Mouse (Mus musculus) urinary bladder, adult 18-20 months (tissue): ENCODE measurements around the gene Vps39.
A peak's percentile ranks its signal among the peaks of the same experiment; 100 is the strongest.

Experiments
- DNase-seq, 2 experiments: peaks; one replicate each; pipeline ENCODE4 v3.0.0; 2022; ENCODE audit warnings: low spot score in 2 of 2, mixed read lengths in 2 of 2

Vps39 gene

GRCm38 (mm10) chr2:120352682-120353646 lies at the start of gene Vps39:
Gene Vps39 (minus strand): TSS chr2:120353137.
- peak; percentile 79 to 87 for DNase-seq

DNA sequence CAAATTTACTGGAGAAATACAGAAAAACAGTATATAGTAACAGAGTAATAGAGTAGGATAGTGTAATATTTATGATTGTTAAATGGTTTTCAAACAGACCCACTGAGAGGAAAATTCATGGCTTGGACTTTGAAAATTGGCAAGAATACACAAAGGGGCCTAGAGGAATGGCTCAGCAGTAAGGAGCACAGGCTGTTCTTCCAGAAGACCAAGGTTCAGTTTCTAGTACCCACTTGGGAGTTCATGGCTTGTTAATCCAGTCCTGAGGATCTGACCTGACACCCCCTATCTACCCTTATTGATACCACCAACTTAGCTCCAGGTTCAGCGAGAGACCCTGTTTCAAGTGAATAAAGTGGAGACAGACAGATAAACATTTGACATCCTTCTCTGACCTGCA lies 45.0 kb upstream of the Vps39 start:
- DNase-seq, result no peak

- no peak for DNase-seq
Measured at GRCm38 (mm10) chr2:120392406-120392805, 39.5 kb upstream of the Vps39 start.

DNA sequence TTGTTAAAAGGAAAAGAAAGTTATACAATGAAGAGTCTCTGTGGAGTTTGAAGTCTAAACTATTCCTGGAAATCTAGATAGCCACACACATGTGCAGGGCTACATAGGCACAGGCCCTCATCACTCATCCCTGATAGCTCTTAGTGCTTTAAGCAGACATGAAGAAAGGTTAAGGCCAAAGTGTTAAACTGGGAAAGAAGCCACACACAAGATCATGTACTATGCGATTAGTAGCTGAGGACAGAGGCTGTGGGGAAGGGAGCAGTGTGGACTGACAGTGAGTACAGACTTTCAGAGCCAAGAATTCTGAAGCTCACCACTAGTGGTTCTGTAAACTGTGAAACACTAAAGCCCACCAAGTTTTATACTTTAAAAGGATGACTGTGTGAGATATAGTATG lies 38.0 kb upstream of the Vps39 start:
- no peak for DNase-seq

DNA sequence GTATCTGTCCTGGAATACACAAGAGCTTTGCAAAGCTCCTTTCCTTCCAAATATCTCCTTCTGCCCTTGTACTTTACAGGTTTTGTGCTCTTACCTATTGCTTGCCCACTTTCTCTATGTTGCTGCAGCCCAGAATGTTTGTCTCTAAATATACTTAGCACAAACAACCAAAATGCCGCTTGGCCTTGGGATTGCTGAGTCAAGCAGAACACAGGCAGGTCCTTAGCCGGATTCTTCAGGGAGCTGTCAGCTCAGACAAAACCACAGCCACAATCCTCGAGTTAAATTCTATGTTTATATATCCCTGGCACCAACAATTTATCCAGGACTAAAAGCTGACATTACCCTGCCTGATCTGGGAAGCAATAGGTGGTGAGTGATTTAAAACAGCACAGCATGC lies 36.4 kb upstream of the Vps39 start:
- DNase-seq, result no peak

- no peak for DNase-seq
Measured at GRCm38 (mm10) chr2:120387291-120387690, 34.4 kb upstream of the Vps39 start.

GRCm38 (mm10) chr2:120386264-120386663 lies 33.3 kb upstream of the Vps39 start:
- no peak for DNase-seq

DNA sequence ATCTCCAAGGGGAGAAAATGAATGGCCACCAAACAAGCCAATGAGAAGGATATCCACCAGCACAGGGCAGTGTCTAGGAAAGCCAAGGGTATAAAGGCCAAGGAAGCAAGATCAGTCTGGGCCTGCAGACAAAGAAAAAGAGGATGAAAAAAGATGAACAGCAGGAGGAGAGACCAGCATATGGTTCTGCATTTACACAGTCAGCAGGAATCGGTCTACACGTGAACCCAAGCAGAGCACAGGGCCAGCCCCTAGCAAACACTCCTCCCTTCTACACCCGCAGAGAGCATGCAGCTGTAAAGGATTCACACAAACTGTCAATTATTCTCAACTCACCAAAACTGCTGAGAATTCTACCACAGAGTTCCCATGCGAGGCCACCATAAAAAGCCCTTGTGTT lies 20.9 kb upstream of the Vps39 start:
- no peak for DNase-seq

DNA sequence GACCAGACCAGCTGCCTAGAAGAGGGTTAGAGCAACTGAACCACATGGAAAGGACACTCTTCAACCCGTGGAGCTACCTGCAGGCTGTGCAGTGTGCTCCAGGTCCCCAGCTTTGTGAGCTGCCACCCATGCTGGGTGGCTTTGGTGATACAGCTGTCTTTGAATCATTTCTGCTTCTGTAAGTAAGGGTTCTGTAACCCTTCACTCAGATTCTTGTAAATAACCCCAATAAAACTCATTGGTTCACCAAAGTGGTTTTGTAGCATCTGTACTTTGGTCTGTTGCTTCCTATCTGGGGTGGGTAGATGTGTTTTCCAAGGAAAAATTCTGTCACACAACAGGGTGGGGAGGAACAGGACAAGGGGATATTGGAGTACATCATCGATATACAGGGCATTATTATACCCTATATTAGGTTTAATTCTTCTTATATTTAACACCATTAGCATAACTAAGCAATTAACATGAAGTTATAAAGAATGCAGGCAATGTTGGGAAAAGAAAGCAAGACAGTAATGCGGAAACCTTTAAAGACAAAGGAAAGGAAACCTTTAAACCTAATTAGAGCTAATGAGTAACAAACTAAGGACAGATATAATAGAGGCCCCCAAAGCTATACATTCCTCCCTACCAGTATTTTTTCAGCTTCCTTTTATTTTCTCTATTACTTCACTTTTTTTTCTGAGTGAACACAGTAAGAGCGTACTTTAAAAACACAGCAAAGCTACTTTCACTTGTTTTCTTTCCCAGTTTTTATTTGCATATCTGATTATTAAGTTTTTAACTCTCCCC lies 14.7 kb upstream of the Vps39 start:
- no peak for DNase-seq

GRCm38 (mm10) chr2:120366501-120366900 lies 13.6 kb upstream of the Vps39 start:
- no peak for DNase-seq

DNA sequence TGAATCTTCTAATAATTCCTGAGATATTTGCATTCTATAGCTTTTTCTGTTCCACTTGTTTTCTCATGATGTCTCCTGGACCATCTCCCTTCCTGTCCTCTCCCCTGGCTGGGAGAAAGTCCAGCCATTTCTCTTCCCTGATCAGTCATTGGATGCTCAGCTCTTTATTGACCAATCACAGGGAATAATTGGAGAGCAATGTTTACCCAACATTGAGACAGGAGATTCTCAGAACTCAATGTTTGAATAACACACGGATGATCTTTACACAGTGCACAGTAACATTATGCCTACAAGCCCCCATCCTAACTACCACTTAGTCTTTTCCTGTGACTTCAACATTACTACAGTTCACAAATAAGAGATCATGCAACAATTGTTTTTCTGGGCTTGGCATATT lies 7.5 kb upstream of the Vps39 start:
- no peak for DNase-seq

GRCm38 (mm10) chr2:120351321-120351720 lies 1.6 kb downstream of the Vps39 start:
- no peak for DNase-seq

DNA sequence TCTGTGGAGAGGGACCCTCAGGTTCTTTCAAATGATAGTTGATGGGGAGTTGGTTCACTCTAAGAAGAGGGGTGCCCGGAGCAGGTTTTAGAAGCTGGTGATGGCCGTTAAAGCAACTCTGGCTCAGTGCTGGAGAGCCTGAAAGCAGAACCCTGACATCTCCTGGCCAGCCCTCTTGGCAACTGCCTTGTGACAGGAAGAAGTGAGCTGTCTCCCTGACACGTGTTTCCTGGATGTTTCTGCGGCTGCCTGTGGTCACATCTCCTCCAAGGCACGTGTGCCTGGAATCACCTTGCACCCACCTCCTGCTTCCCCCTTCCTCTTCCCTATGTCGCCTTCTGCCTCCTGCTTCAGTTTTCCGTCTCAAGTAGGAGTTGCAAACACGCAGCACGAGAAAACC lies 4.8 kb downstream of the Vps39 start:
- no peak for DNase-seq

DNA sequence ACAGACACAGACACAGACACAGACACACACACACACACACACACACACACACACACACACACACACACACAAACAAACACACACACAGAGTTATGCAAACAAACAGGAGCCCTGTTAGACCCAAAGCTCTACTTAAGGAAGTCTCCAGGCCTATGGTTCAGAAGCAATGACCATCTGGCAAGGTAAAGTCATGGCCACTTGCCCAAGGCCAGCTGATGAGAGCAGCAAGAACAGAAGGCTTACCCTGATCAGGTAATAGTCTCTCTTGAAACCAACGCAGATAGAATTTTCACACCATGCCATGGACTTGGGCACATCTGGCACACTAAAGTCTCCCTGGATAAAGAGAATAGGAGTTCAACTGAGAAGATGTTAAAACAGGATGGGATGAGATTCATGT lies 11.2 kb downstream of the Vps39 start:
- no peak for DNase-seq

DNA sequence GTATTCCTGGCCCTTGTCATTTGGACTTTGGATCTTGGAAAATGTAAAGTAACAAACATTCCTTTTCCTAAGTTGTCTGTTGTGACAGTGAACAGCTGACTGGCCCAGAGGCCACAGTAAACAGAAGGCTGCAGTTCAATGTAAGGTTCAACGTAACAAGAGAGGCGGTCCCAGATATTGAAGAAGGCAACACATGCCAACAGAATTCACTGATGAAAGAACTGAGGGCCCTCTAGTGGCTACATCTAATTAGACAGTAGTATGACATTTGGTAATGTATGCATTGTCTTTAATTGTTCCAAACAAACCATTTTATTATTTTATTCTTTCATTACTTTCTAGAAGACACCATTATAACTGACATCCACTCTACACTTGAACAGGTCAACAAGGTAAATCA lies 15.1 kb downstream of the Vps39 start:
- no peak for DNase-seq

GRCm38 (mm10) chr2:120331575-120331974 lies 21.4 kb downstream of the Vps39 start:
- DNase-seq, result no peak

GRCm38 (mm10) chr2:120315077-120315476 lies 37.9 kb downstream of the Vps39 start:
- DNase-seq, result peak; percentile 31 to 42

GRCm38 (mm10) chr2:120314487-120314886 lies 38.5 kb downstream of the Vps39 start:
- DNase-seq, result no peak

DNA sequence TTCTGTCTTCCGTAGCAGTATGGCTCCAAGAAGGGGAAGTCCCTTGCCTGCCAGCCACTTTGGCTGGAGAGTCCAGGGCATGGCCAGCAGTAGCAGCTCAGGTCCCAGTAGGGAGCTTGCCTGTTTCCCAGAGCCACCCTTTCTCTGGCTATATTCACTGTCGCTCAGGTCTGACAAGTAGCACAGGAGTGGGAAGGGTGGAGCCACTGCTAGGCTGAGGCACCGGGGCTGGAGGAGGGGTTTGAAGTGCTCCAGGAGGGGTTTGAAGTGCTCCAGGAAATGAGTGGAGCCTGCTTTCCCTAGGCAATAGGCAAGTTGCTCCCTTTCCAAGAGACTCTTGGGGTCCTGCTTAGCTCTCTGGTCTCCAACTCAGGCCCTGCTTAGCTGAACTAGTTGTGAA lies 39.0 kb downstream of the Vps39 start, which contains the start of gene Pla2g4f:
Pla2g4f (minus strand) TSS at position 190 of the 400 bp plus-strand sequence.
- DNase-seq, result no peak

- DNase-seq, result no peak
Measured at GRCm38 (mm10) chr2:120312276-120312825, 40.6 kb downstream of the Vps39 start.

- peak in 1 of 2 experiments; percentile 10 for DNase-seq
Measured at GRCm38 (mm10) chr2:120304113-120304512, 48.8 kb downstream of the Vps39 start.

GRCm38 (mm10) chr2:120301076-120301475 lies 51.9 kb downstream of the Vps39 start:
- DNase-seq, result no peak
